Mouse (Mus musculus): ENCODE results near the gene Ly6g6e.
"Not testable (repeated sequence)": the region's sequence is repeated elsewhere in the genome, so short reads cannot be mapped to it uniquely, and the experiment has no call there.

Gene Ly6g6e

DNA sequence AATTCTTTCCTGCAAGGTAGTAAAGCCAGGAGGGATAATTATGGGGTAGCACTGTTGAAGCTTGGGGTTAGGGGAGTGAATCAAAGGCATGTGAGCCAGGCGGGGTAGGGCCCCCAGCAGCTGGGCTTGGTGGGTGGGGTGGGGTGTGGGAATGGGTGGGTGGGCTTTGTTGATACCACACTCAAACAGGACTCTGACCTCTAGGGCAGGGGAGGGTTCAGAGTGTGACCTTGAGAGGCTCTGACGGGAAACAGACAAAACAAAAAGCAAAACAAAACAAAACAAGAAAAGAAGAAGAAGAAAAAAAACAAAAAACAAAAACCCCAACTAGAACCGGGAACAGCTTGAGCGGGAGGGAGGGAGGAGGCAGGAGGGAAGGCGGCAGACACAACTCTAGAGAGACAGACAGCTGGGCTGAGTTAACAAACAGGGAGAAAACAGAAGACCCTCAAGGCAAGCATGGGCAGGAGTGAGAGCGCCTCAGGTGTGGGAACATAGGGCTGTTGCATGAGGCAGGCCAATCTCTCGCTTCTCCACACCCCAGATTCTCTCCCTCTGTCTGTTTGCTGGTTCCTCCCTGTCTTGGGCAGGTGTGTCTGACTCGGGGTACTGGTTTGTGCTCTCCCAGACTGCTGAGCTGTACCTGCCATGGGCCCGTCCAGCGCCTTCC is at the start of gene Ly6g6e:
Gene Ly6g6e (plus strand): TSS at position 396 of the 670 bp plus-strand sequence.
- no peak for DNase-seq (ENCODE audit: low read depth, low spot score)

- DNase-seq (ENCODE audit: low read depth, low spot score) = no peak
Measured at GRCm38 (mm10) chr17:35027277-35028068, 49.2 kb upstream of the Ly6g6e start, which contains the start of gene Sapcd1. Gene Sapcd1 (minus strand): TSS chr17:35028016.

GRCm38 (mm10) chr17:35028315-35028714 is 48.4 kb upstream of the Ly6g6e start:
- no peak for DNase-seq (ENCODE audit: low read depth, low spot score)

- DNase-seq (ENCODE audit: low read depth, low spot score) = no peak
Measured at GRCm38 (mm10) chr17:35029691-35030532, 46.8 kb upstream of the Ly6g6e start.

- DNase-seq (ENCODE audit: low read depth, low spot score) = no peak
Measured at GRCm38 (mm10) chr17:35031272-35031671, 45.4 kb upstream of the Ly6g6e start.

- DNase-seq (ENCODE audit: low read depth, low spot score) = no peak
Measured at GRCm38 (mm10) chr17:35031880-35032279, 44.8 kb upstream of the Ly6g6e start.

GRCm38 (mm10) chr17:35032323-35032870 is 44.3 kb upstream of the Ly6g6e start:
- DNase-seq (ENCODE audit: low read depth, low spot score) = no peak

DNA sequence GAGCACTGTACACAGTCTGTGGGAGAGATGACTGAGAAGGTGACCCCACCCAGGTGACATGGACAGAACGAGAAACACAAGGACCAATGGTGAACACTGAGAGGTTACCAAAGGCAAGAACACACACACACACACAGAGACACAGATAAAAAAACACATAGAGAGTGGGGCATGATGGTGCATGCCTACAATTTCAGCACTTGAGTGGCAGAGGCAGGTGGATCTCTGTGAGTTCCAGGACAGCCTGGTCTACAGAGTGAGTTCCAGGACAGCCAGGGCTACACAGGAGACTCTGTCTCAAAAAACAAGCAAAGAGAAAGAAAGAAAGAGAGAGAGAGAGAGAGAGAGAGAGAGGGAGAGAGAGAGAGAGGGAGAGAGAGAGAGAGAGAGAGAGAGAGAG is 43.0 kb upstream of the Ly6g6e start:
- DNase-seq (ENCODE audit: low read depth, low spot score) = not testable (repeated sequence)

- DNase-seq (ENCODE audit: low read depth, low spot score) = no peak
Measured at GRCm38 (mm10) chr17:35034896-35035295, 41.8 kb upstream of the Ly6g6e start.

- DNase-seq (ENCODE audit: low read depth, low spot score) = no peak
Measured at GRCm38 (mm10) chr17:35039121-35039873, 37.4 kb upstream of the Ly6g6e start.

GRCm38 (mm10) chr17:35043794-35044193 is 32.9 kb upstream of the Ly6g6e start:
- no peak for DNase-seq (ENCODE audit: low read depth, low spot score)

DNA sequence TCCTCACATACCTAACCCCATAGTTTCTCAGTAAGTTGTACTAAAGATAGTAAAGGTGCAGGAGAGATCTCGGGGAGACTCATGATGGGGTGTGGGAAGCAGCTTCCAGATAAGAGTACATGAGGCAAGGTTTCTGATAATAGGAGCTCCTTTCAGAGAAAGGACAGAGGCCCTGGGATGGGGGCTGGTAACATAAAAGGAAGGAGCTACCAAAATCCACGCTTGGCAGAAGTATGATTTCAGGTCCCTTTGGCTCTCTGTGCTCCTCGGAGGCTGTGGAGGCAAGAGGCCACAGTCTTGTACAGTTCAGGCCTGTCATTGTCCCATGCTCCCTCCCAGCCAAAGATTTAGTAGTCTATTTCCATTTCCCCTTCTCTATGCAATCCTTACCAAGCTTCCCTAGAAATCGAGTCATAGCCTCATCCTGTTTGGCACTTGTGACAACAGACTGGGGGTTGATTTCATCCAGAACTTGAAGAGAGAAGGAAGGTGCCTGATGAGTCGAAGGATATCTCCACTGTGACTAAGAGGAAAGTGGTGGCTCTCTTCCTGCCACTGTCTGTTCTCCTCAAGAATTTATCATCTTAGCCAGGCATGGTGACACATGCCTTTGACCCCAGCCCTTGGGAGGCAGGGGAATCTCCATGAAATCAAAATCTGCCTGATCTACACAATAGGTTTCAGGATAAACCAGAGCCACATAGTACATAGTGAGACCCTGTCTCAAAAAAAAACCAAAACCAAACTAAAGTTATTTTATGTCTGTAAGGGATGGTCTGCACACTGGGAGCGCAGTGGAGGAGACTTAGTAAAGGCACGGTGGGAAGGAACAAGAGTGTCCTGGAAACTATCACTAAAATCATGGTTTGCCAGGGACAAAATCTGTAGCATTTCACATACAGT is 31.5 kb upstream of the Ly6g6e start:
- no peak for DNase-seq (ENCODE audit: low read depth, low spot score)

DNA sequence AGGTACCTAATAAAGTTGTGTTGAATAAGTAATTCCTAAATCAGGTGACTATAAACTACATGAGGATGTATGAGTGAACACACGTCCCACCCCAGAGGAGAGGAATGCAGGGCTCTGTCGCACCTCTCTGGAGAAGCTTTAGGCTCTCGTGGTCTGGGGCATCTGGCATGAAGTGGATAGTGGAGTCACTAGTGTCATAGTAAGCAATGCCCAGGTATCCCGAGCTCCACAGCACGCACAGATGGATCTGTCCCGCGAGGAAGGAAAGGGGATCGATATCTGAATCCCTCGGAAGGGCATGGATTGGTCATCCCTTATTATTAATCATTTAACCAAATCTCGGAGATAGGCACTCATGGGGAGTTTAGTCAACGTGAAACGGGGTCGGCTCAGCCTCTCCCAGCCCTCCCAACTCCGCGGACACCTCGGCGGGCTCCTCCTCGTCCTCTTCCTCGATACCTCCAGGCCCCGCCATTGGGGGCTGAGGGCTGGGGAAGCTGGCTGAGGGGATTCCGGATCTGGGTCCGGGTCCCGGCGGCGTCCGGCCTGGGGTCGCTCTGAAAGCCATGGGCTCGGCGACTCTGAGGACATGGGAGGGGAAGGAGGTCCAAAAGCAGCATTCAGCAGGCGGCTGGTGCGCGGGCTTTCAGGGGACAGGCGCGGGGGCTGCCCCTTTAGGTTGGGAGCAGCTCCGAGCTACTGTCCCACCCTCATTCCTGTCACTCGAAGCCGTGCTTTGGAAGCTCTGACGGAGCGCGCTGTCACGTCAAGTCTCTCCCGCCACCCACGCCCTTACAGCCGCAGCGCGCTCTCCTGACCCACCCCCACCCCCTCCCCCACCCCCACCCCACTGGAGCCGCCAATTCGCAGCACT is 30.7 kb upstream of the Ly6g6e start:
- no peak for DNase-seq (ENCODE audit: low read depth, low spot score)

DNA sequence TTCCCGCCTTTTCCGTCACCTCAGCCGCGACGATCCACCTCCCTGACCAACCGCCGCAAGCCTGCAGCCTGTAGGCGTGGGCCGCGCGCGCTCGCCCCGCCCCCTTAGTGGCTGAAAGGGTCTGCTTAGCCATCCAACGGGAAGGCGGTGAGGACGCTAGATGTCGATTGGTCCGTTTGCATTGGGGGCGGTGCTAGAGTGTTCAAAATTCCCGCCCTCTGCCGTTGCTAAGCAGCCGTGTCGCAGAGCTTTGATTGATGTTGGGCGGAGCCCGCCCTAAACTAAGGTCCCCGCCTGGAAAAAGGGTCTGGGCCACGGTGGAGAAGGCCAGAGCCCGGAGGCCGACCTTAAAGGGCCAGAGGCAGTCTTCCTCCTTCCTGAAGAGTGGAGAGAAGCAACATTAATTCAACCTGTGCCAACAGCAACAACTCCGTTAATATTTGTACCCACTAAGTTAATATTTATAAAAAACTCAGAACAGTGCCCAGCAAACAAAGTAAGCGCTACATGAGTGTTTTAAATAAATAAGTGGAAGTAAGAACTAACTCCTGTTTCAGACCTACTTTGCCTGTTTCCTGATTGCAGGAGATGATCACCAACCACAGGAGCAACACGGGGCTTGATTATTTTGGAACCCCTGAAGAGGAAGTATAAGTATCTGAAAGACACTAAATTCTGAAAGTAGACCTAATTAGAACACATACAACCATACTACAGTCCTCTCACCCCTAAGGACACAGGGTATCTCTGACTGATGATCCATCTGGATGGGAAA is 29.8 kb upstream of the Ly6g6e start, which contains the start of gene Msh5:
Gene Msh5 (minus strand): TSS at position 65 of the 775 bp plus-strand sequence.
- peak; percentile 99 for DNase-seq (ENCODE audit: low read depth, low spot score)

- no peak for DNase-seq (ENCODE audit: low read depth, low spot score)
Measured at GRCm38 (mm10) chr17:35047688-35048087, 29.0 kb upstream of the Ly6g6e start.

DNA sequence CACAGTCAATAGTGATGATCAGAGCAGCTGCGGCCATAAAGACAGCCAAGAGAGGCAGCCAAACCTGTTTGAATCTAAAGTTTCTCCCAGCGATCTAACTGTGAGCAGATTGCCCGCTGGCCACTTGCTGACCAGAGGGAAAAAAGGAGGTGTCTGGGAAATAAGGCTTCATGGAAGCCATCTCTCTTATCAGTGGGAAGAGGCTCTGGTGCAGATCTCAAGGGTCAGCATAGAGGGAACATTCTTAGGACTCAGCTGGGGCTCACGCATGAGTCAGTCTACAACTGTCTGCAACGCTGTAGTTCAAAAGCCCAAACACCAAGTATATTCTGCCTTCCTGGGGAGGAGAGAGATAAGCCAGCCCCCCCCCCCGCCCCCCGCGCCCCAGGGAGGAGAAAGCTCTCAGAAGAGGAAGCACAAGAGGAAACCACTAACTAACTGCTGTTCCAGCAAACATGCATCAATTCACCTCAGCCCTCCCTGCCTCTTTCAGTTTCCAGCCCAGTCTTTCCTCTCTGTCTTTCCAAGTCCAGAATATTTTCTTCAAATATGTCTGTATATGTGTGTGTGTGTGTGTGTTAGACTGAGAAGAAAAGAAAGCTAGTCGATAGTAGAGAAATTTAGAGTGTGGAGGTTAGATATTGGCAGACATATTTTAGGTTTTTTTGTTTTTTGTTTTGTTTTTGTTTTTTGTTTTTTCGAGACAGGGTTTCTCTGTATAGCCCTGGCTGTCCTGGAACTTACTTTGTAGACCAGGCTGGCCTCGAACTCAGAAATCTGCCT is 28.4 kb upstream of the Ly6g6e start:
- no peak for DNase-seq (ENCODE audit: low read depth, low spot score)

DNA sequence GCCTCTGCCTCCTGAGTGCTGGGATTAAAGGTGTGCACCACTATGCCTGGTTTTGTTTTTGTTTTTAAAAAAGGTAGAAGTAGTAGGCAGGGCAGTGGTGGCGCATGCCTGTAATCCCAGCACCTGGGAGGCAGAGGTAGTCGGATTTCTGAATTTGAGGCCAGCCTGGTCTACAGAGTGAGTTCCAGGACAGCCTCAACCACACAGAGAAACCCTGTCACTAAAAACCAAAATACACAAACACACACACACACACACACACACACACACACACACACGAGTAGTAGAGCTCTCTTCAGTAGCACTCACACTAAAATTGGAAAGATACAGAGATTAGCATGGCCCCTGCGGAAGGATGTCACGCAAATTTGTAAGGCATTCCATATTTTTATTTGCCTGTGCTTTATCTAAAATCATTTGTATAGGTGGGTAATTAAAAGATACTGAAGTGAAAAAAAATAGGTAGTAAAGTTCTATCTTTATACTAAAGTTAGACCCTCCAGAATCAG is 27.7 kb upstream of the Ly6g6e start:
- no peak for DNase-seq (ENCODE audit: low read depth, low spot score)
